Mouse (Mus musculus): ENCODE measurements at regions not wholly inside any gene's neighbourhood (a gene's known extent, or its start where the extent isn't known, plus 50 kb on each side); places are given as distances from the start of the nearest gene placed in this dataset.

DNA sequence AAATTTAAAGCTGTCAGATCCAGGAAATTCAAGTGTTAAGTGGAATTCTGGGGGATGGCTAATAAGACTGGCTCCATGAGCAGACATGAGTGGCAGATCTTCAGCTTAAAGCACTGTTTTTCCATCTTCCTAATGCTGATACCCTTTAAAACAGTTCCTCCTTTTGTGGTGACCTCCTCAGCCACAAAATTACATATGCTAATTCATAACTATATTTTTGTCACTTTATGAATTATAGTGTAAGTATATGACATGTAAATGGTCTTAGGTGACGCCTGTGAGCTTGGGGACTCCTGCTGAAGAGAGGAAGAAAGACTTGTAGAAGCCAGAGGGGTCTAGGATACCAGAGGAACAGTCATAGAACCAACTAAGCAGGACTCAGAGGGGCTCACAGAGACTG, 95.2 kb downstream of the Dusp6 start:
- TF ChIP-seq CTCF (IDR thresholded peaks at IDR 0.05; ENCODE audit: control insufficient read depth, insufficient read depth, insufficient read length) = no peak
- TF ChIP-seq MAX (IDR thresholded peaks at IDR 0.05) = no peak
- TF ChIP-seq MYOD1 (IDR thresholded peaks at IDR 0.05; ENCODE audit: control insufficient read depth, insufficient read length, low read depth) = no peak
- no peak for TF ChIP-seq FOSL1 (IDR thresholded peaks at IDR 0.05; ENCODE audit: insufficient read depth, low read length, poor library complexity, severe bottlenecking)
- no peak for TF ChIP-seq USF1 (IDR thresholded peaks at IDR 0.05; ENCODE audit: low read depth)
- no peak for TF ChIP-seq MYOG (IDR thresholded peaks at IDR 0.05; ENCODE audit: control insufficient read depth, extremely low read depth, insufficient read length)
